Mouse (Mus musculus): ENCODE data around the gene Aco1. TPM values are rescaled to one million over a fixed set of nuclear protein-coding genes. Genes with fewer than 3 reads are reported as not detected.

The Aco1 gene
- polyA plus RNA-seq, 1 experiment from 2014 or later = 59.9 TPM

- H3K36me3 ChIP-seq (ENCODE audit: control insufficient read depth, insufficient read depth) = no peaks in the 10 kb centered on the region
- H3K27me3 ChIP-seq (ENCODE audit: control insufficient read depth, insufficient read depth, low read depth, low read length) = no peaks in the 10 kb centered on the region
- H3K9me3 ChIP-seq (replicated peaks; ENCODE audit: control insufficient read depth, low read length) = no peaks in the 10 kb centered on the region
- H3K9ac ChIP-seq (ENCODE audit: low read depth, low read length) = no peak overlapping the region
- 70% methylated on average over 4 of the region's 4 CpGs for WGBS (ENCODE audit: insufficient replicate concordance)
- H3K4me2 ChIP-seq (ENCODE audit: low read depth, low read length) = no peak overlapping the region
- H3K4me3 ChIP-seq (ENCODE audit: low read depth, low read length) = no peak overlapping the region
- H3K27ac ChIP-seq (ENCODE audit: low read length) = no peak overlapping the region
- ATAC-seq (ENCODE audit: low read depth) = no peak
- H3K4me1 ChIP-seq (ENCODE audit: control insufficient read depth, low read depth, low read length) = no peaks in the 10 kb centered on the region
Measured at GRCm38 (mm10) chr4:40171477-40171876, 28.6 kb downstream of the Aco1 start.

GRCm38 (mm10) chr4:40172336-40172735, 29.5 kb downstream of the Aco1 start:
- Histone ChIP-seq H3K36me3 (ENCODE audit: control insufficient read depth, insufficient read depth) (no peaks in the 10 kb centered on the region), H3K9ac (ENCODE audit: low read depth, low read length) (no peak overlapping the region), H3K27ac (ENCODE audit: low read length) (no peak overlapping the region), H3K4me2 (ENCODE audit: low read depth, low read length) (no peak overlapping the region), H3K9me3 (replicated peaks; ENCODE audit: control insufficient read depth, low read length) (no peaks in the 10 kb centered on the region), H3K4me3 (ENCODE audit: low read depth, low read length) (no peak overlapping the region), H3K27me3 (ENCODE audit: control insufficient read depth, insufficient read depth, low read depth, low read length) (no peaks in the 10 kb centered on the region), H3K4me1 (ENCODE audit: control insufficient read depth, low read depth, low read length) (no peaks in the 10 kb centered on the region)
- 63% methylated on average over 2 of the region's 2 CpGs for WGBS (ENCODE audit: insufficient replicate concordance)
- no peak for ATAC-seq (ENCODE audit: low read depth)

GRCm38 (mm10) chr4:40174321-40174720, 31.4 kb downstream of the Aco1 start:
- Histone ChIP-seq H3K4me1 (ENCODE audit: control insufficient read depth, low read depth, low read length) (no peaks in the 10 kb centered on the region), H3K36me3 (ENCODE audit: control insufficient read depth, insufficient read depth) (no peaks in the 10 kb centered on the region; the same call in 1 of the 2 replicates), H3K4me2 (ENCODE audit: low read depth, low read length) (no peak overlapping the region), H3K9ac (ENCODE audit: low read depth, low read length) (no peak overlapping the region), H3K27ac (ENCODE audit: low read length) (no peak overlapping the region), H3K27me3 (ENCODE audit: control insufficient read depth, insufficient read depth, low read depth, low read length) (no peaks in the 10 kb centered on the region), H3K9me3 (replicated peaks; ENCODE audit: control insufficient read depth, low read length) (no peaks in the 10 kb centered on the region), H3K4me3 (ENCODE audit: low read depth, low read length) (no peak overlapping the region)
- 62% methylated on average over 4 of the region's 4 CpGs for WGBS (ENCODE audit: insufficient replicate concordance)
- ATAC-seq (ENCODE audit: low read depth) = no peak

GRCm38 (mm10) chr4:40178584-40178983, 35.7 kb downstream of the Aco1 start:
- no peak overlapping the region for H3K4me2 ChIP-seq (ENCODE audit: low read depth, low read length)
- no peaks in the 10 kb centered on the region for H3K27me3 ChIP-seq (ENCODE audit: control insufficient read depth, insufficient read depth, low read depth, low read length)
- ATAC-seq (ENCODE audit: low read depth) = peak; percentile 33
- no peak overlapping the region for H3K4me3 ChIP-seq (ENCODE audit: low read depth, low read length)
- WGBS (ENCODE audit: insufficient replicate concordance) = 42% methylated on average over 17 of the region's 17 CpGs
- H3K27ac ChIP-seq (ENCODE audit: low read length) = no peak overlapping the region
- H3K9me3 ChIP-seq (replicated peaks; ENCODE audit: control insufficient read depth, low read length) = no peaks in the 10 kb centered on the region
- no peak overlapping the region for H3K9ac ChIP-seq (ENCODE audit: low read depth, low read length)
- no peaks in the 10 kb centered on the region; the same call in none of the 2 replicates for H3K4me1 ChIP-seq (ENCODE audit: control insufficient read depth, low read depth, low read length)
- no peaks in the 10 kb centered on the region; the same call in 1 of the 2 replicates for H3K36me3 ChIP-seq (ENCODE audit: control insufficient read depth, insufficient read depth)

GRCm38 (mm10) chr4:40180046-40180445, 37.2 kb downstream of the Aco1 start:
- Histone ChIP-seq H3K36me3 (ENCODE audit: control insufficient read depth, insufficient read depth) (peaks cover 2% of the 10 kb centered on the region; the same call in 1 of the 2 replicates), H3K9ac (ENCODE audit: low read depth, low read length) (no peak overlapping the region), H3K9me3 (replicated peaks; ENCODE audit: control insufficient read depth, low read length) (no peaks in the 10 kb centered on the region), H3K27me3 (ENCODE audit: control insufficient read depth, insufficient read depth, low read depth, low read length) (no peaks in the 10 kb centered on the region), H3K27ac (ENCODE audit: low read length) (no peak overlapping the region), H3K4me3 (ENCODE audit: low read depth, low read length) (no peak overlapping the region), H3K4me1 (ENCODE audit: control insufficient read depth, low read depth, low read length) (no peaks in the 10 kb centered on the region; the same call in none of the 2 replicates), H3K4me2 (ENCODE audit: low read depth, low read length) (no peak overlapping the region)
- 78% methylated on average over 6 of the region's 6 CpGs for WGBS (ENCODE audit: insufficient replicate concordance)
- no peak for ATAC-seq (ENCODE audit: low read depth)

GRCm38 (mm10) chr4:40181681-40182080, 38.8 kb downstream of the Aco1 start:
- Histone ChIP-seq H3K27ac (ENCODE audit: low read length) (peak overlapping the region; percentile 55; the same call in 1 of the 2 replicates), H3K9ac (ENCODE audit: low read depth, low read length) (no peak overlapping the region), H3K4me2 (ENCODE audit: low read depth, low read length) (no peak overlapping the region), H3K36me3 (ENCODE audit: control insufficient read depth, insufficient read depth) (peaks cover 15% of the 10 kb centered on the region), H3K9me3 (replicated peaks; ENCODE audit: control insufficient read depth, low read length) (no peaks in the 10 kb centered on the region), H3K4me1 (ENCODE audit: control insufficient read depth, low read depth, low read length) (no peaks in the 10 kb centered on the region; the same call in none of the 2 replicates), H3K27me3 (ENCODE audit: control insufficient read depth, insufficient read depth, low read depth, low read length) (no peaks in the 10 kb centered on the region), H3K4me3 (ENCODE audit: low read depth, low read length) (no peak overlapping the region)
- 53% methylated on average over 8 of the region's 8 CpGs for WGBS (ENCODE audit: insufficient replicate concordance)
- ATAC-seq (ENCODE audit: low read depth) = peak; percentile 86

- WGBS (ENCODE audit: insufficient replicate concordance) = 25% methylated on average over 14 of the region's 14 CpGs
- no peak overlapping the region for H3K4me3 ChIP-seq (ENCODE audit: low read depth, low read length)
- H3K4me2 ChIP-seq (ENCODE audit: low read depth, low read length) = no peak overlapping the region
- peaks cover 16% of the 10 kb centered on the region for H3K36me3 ChIP-seq (ENCODE audit: control insufficient read depth, insufficient read depth)
- no peak overlapping the region for H3K27ac ChIP-seq (ENCODE audit: low read length)
- no peaks in the 10 kb centered on the region; the same call in none of the 2 replicates for H3K4me1 ChIP-seq (ENCODE audit: control insufficient read depth, low read depth, low read length)
- ATAC-seq (ENCODE audit: low read depth) = peak; percentile 31; the same call in 1 of the 2 replicates
- no peak overlapping the region for H3K9ac ChIP-seq (ENCODE audit: low read depth, low read length)
- H3K9me3 ChIP-seq (replicated peaks; ENCODE audit: control insufficient read depth, low read length) = no peaks in the 10 kb centered on the region
- H3K27me3 ChIP-seq (ENCODE audit: control insufficient read depth, insufficient read depth, low read depth, low read length) = no peaks in the 10 kb centered on the region
Measured at GRCm38 (mm10) chr4:40182651-40183320, 39.9 kb downstream of the Aco1 start.

- 64% methylated on average over 6 of the region's 6 CpGs for WGBS (ENCODE audit: insufficient replicate concordance)
- Histone ChIP-seq H3K4me2 (ENCODE audit: low read depth, low read length) (no peak overlapping the region), H3K9me3 (replicated peaks; ENCODE audit: control insufficient read depth, low read length) (no peaks in the 10 kb centered on the region), H3K36me3 (ENCODE audit: control insufficient read depth, insufficient read depth) (peaks cover 19% of the 10 kb centered on the region), H3K9ac (ENCODE audit: low read depth, low read length) (no peak overlapping the region), H3K27me3 (ENCODE audit: control insufficient read depth, insufficient read depth, low read depth, low read length) (no peaks in the 10 kb centered on the region), H3K4me3 (ENCODE audit: low read depth, low read length) (no peak overlapping the region), H3K27ac (ENCODE audit: low read length) (no peak overlapping the region), H3K4me1 (ENCODE audit: control insufficient read depth, low read depth, low read length) (no peaks in the 10 kb centered on the region; the same call in none of the 2 replicates)
- no peak for ATAC-seq (ENCODE audit: low read depth)
Measured at GRCm38 (mm10) chr4:40183781-40184180, 40.9 kb downstream of the Aco1 start.

- ATAC-seq (ENCODE audit: low read depth) = no peak
- Histone ChIP-seq H3K27me3 (ENCODE audit: control insufficient read depth, insufficient read depth, low read depth, low read length) (no peaks in the 10 kb centered on the region), H3K9me3 (replicated peaks; ENCODE audit: control insufficient read depth, low read length) (no peaks in the 10 kb centered on the region), H3K27ac (ENCODE audit: low read length) (no peak overlapping the region), H3K4me1 (ENCODE audit: control insufficient read depth, low read depth, low read length) (no peaks in the 10 kb centered on the region; the same call in none of the 2 replicates), H3K4me2 (ENCODE audit: low read depth, low read length) (no peak overlapping the region), H3K36me3 (ENCODE audit: control insufficient read depth, insufficient read depth) (peaks cover 22% of the 10 kb centered on the region), H3K4me3 (ENCODE audit: low read depth, low read length) (no peak overlapping the region), H3K9ac (ENCODE audit: low read depth, low read length) (no peak overlapping the region)
- WGBS (ENCODE audit: insufficient replicate concordance) = 66% methylated on average over 5 of the region's 5 CpGs
Measured at GRCm38 (mm10) chr4:40184470-40184869, 41.6 kb downstream of the Aco1 start.

All from liver, embryonic 16.5 days (tissue).